Mouse (Mus musculus) C2C12 (cell line): Measurements from ENCODE around the gene Rnf214.

ENCODE experiments used
- CEBPB ChIP-seq: IDR thresholded peaks from one replicate; pipeline ENCODE4 v1.6.1; 2011; ENCODE audit warnings: low read depth, mild to moderate bottlenecking, control low read depth, moderate library complexity
- CTCF ChIP-seq: IDR thresholded peaks from one replicate; pipeline ENCODE4 v1.5.1; 2011; ENCODE audit not compliant: control insufficient read depth, insufficient read depth, insufficient read length
- FOSL1 ChIP-seq: IDR thresholded peaks from one replicate; pipeline ENCODE4 v1.8.0; 2011; ENCODE audit warnings: mild to moderate bottlenecking, low read length; ENCODE audit not compliant: poor library complexity, insufficient read depth, severe bottlenecking
- MAX ChIP-seq: IDR thresholded peaks from one replicate; pipeline ENCODE4 v1.6.1; 2011; ENCODE audit warnings: mild to moderate bottlenecking, control low read depth
- MYOD1 ChIP-seq: IDR thresholded peaks from one replicate; pipeline ENCODE4 v1.6.1; 2011; ENCODE audit warnings: low read depth; ENCODE audit not compliant: control insufficient read depth, insufficient read length
- MYOG ChIP-seq: IDR thresholded peaks from one replicate; pipeline ENCODE4 v1.6.1; 2011; ENCODE audit not compliant: control insufficient read depth, insufficient read length; ENCODE audit errors: extremely low read depth
- USF1 ChIP-seq: IDR thresholded peaks from one replicate; pipeline ENCODE4 v1.6.1; 2011; ENCODE audit warnings: low read depth, mild to moderate bottlenecking, control low read depth, moderate library complexity

- no peak for TF ChIP-seq FOSL1
- TF ChIP-seq CTCF, result no peak
- TF ChIP-seq CEBPB, result no peak
- no peak for TF ChIP-seq USF1
- TF ChIP-seq MAX, result no peak
- TF ChIP-seq MYOD1, result no peak
- TF ChIP-seq MYOG, result no peak
Measured at GRCm38 (mm10) chr9:45953511-45954293, 47.0 kb upstream of the Rnf214 start.
